Mouse (Mus musculus) testis, adult 2 months (tissue): ENCODE results near the gene Fam107b.

Source experiments
- CTCF ChIP-seq: fragments of 200-500 bp; IDR thresholded peaks from 2 replicates; pipeline ENCODE4 v1.5.1; 2012; ENCODE audit warnings: low read depth, mild to moderate bottlenecking, inconsistent platforms, low read length, moderate library complexity; ENCODE audit not compliant: control insufficient read depth, insufficient read depth, insufficient replicate concordance
- POLR2A ChIP-seq: fragments of 200-500 bp; IDR thresholded peaks from 2 replicates; pipeline ENCODE4 v1.6.1; 2012; ENCODE audit warnings: low read depth, mild to moderate bottlenecking, inconsistent platforms, low read length, moderate library complexity; ENCODE audit not compliant: control insufficient read depth

GRCm38 (mm10) chr2:3575140-3575539 lies 4.9 kb downstream of the Fam107b start:
- TF ChIP-seq CTCF: no peak
- TF ChIP-seq POLR2A: no peak
